Mouse (Mus musculus): Measurements from ENCODE around the gene Lrrc8c. TPM values are rescaled to one million over a fixed set of nuclear protein-coding genes. Genes with fewer than 3 reads are reported as not detected.

Lrrc8c gene
- total RNA-seq (2015; ENCODE audit: low replicate concordance) (64.2 and 74.2 TPM in 2 replicates), total RNA-seq (2017; ENCODE audit: low replicate concordance) (19.6 and 22.8 TPM in 2 replicates)

DNA sequence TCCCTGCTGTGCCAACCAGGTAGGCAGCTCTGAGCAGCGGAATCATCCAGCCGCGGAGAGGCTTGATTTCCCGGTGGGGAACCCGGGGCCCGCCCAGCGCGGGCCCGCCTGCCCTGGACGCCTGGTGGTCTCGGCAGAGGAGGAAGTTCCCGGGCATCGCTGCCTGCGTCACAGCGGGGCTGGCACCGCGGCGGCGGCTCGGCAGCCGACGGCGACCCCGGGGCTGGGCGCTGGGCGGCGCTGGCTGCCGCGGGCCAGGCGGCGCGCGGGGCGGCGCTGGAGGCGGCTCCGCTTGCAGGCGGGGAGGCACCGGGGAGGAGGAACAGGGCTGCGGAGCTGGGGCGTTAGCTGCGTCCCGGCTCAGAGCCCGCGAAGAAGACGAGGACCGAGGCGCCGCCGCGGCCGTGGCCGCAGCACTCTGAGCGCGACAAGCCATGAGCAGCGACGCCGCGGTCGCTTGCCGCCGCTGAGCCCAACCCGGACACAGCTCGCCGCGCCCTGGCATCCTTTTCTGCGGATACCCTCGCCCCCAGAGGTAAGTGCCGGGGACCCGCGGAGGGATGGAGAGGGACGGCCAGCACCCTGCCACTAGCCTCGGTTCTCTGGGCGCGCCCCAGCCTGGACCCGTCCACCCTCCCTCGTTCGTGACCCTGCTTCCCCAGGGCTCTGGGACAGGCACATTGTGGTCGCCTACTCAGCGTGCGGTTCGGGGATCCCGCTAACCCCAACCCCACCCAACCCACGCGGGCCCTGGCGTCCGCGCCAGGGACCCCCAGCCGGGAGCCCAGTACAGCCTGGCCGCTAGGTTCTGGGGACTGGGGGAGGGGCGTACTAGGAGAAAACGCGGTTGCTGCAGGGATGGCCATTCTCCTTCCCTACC lies at the start of gene Lrrc8c:
Lrrc8c (plus strand) TSS at position 293 of the 880 bp plus-strand sequence.
- ATAC-seq (replicated peaks; ENCODE audit: low FRiP score, poor library complexity, severe bottlenecking), result peak; percentile 81

DNA sequence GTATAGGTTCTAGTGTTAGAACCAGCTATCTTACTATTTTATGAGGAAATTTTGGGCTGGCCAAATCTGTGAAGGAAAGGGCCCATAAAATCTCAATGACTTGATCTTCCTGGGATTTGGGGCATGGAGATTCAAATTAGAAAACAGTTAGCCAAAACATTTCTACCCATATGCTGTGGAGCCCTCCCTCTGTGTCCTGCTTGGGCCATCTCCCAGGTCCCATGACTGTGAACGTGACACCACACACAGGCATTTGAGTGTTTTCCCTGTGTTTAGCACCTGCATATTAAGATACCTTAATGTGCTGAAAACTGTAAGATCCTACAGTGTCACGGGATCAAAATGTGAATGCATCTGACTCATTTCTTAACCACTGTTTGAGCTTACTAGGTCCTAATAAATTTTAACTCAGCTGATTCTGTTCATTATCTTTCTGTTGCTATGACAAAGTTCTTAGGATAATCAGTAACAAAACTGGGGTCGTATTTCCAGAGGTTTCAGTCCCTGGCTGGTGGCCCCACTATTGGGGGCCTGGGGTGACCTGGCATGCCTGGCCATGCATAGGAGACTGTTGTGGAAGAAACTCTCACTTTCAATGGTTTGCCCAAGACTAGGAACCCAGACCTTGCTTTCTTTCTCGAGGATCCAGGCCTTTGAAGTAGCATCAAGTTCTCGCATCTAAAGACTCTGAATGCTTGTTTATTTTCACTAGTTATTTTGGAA lies 46.0 kb upstream of the Lrrc8c start:
- ATAC-seq (replicated peaks; ENCODE audit: low FRiP score, poor library complexity, severe bottlenecking), result no peak

DNA sequence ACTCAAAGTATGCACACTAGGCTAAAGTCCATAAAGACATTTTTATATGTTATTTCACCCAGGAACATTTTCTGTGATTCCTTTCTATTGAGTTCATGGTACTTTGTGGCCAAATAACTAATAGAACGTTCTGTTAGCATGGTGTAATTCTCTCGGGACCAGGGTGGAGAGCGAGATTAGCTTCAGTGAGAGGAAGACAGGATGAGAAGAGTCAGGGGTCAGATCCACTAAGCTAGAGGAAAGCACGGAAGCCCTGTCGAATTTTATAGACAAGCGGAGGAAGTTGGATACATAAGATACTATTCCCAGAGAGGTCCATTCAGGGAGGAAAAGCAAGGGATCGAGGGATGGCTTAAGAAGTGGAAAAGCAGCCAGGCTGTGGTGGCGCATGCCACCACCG lies 41.7 kb upstream of the Lrrc8c start:
- ATAC-seq (replicated peaks; ENCODE audit: low FRiP score, poor library complexity, severe bottlenecking), result no peak

DNA sequence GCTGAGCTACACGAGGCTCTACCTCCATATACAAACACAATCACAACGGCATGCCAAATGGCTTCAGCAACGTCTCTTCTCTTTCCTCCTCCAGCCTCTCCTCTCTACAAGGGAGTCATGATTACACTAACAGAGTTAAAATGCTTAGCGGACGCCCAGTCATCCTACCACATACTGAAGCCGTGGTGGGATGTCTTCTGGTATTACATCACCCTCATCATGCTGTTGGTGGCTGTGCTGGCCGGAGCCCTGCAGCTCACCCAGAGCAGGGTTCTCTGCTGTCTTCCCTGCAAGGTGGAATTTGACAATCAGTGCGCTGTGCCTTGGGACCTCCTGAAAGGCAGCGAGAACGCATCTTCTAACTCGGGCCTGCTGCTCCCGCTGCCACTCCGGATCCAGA lies 39.5 kb upstream of the Lrrc8c start:
- ATAC-seq (replicated peaks; ENCODE audit: low FRiP score, poor library complexity, severe bottlenecking), result no peak

DNA sequence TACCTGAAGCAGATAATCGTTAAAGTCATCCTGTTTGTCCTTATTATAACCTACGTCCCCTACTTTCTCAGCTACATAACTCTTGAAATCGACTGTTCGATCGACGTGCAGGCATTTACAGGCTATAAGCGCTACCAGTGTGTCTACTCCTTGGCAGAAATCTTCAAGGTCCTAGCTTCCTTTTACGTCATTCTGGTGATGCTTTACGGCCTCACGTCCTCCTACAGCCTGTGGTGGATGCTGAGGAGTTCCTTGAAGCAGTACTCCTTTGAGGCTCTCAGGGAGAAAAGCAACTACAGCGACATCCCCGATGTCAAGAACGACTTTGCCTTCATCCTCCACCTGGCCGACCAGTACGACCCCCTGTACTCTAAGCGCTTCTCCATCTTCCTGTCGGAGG lies 38.6 kb upstream of the Lrrc8c start:
- ATAC-seq (replicated peaks; ENCODE audit: low FRiP score, poor library complexity, severe bottlenecking), result no peak

DNA sequence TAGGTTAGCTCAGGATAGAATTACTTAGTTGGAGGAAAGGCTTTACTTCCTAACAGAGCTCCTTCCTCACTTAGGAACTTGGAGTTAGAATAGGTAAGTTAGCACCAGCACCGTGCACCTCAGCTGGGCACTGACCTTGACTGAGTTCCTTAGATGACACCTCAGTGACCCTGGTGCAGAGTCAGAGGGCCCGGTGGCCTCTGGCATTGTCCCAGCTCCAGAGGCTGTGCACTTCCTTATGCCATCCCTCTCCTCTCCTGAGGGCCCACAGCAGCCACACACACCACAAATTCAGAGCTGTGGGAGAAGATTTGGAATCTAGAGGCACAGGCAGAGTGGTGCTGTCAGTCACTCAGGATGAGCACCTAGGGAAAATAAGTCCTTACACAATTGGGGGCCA lies 35.6 kb upstream of the Lrrc8c start:
- no peak for ATAC-seq (replicated peaks; ENCODE audit: low FRiP score, poor library complexity, severe bottlenecking)

DNA sequence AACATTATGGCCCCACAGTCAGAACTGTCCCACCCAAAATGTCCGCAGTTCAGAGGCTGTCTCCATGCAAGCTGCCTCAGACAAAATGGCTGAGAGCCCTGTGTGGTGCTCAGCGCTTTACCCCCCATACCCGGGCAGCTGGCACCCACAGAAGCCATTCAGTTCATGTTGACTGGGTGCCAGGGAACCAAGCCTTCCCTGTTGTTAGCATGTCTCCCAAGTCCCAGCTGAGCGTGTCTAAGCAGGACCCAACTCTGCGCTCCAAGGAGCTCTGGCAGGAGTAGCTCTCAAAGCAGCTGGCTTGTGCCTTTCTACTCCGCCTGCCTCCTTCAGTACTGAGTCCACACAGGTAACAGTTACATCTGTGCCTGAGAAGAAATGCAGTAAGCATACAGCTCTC lies 34.9 kb upstream of the Lrrc8c start:
- ATAC-seq (replicated peaks; ENCODE audit: low FRiP score, poor library complexity, severe bottlenecking), result no peak

DNA sequence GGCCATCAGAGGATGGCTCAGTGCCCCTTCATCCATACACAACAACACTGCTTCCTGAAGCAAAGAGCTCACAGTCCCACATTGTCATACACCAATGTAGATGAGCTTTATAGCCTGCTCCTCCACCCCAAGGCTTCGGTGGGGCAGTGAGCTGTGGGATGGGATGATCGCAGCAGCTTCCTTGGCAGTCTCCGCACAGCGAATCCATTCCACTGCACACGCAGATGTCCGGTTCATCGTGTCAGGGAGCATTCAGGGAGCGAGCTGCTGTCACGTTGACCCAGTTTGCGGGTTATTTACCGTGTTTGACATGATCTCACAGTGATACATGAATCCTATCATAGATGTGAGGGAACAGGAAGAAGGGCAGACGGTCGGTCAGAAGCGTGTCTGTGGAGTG lies 34.3 kb upstream of the Lrrc8c start:
- no peak for ATAC-seq (replicated peaks; ENCODE audit: low FRiP score, poor library complexity, severe bottlenecking)

DNA sequence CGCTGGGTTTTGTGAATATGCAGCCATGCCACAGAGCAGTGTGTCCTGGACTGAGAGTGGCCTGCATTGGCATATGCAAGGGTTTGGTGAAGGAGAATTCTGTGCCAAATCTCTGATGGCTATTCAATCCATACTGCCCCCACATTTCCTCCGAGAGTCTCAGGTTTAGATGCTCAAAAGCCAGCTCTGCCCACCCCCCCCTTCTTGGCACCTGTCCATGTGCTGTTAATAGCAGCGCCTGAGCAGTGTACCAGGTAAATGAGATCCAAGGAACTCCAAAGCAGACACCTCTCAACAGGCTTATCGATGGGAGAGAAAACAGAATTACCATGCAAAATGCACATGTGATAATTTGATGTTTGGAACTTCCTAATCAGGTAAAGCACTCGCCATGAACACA lies 29.0 kb upstream of the Lrrc8c start:
- no peak for ATAC-seq (replicated peaks; ENCODE audit: low FRiP score, poor library complexity, severe bottlenecking)

DNA sequence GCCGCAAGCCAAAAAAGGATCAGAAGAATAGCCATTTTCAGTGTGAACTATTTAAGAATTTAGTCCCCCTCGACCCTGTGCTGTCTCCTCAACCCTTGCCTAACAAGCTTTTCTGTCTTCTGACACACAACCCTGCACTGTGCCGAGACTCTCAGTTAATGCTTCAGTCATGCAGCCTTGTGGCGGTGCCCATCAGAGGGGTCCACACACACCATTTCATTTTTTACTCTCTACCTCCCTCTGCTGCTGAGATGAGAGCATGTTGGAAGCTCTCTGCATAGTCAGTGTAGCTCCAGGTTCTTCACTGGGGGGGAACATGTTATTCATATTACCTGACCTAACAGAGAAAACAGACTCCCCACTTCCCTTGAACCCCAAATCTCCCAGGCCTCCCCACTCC lies 27.8 kb upstream of the Lrrc8c start:
- no peak for ATAC-seq (replicated peaks; ENCODE audit: low FRiP score, poor library complexity, severe bottlenecking)

DNA sequence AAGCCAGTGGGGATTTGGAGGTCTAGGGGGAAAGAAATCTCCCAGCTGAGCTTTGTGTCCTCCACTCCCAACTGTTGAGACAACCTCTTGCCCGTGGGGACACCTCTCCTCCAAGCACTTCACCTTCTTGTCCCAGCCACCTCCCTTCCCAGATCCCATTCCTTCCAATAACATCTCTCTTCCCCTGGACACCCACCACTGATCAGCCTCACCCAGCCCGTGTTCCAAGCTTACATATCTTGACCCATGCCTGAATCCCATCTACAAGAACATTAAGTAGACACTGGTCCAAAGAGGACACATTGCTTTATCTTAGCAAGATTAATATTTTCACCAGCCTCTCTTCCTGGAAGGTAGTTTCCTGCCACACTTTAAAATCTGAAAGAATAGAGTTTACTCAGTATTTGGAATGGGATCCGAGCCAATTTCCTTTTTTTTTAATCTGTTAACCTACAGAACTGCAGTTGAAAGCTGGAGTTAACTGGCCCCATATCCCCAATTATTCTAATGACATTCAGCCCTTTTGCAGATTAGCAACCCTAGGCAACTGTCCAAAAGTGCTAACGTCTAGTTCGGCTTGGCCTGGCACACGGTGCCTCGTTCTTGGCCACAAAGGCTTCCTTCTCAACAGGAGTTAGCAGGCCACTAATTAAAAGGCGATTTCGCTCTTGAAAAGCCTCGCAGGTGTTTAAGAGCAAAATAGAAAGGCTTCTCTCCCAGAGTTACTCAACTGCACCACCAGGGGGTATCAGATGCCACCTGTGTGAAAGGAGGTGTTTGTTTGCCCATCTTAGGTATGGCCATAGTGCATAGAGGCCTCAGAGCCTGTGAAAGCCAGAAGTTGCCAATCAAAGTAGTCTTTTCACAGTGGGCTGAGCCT lies 26.6 kb upstream of the Lrrc8c start:
- no peak; the same call in 1 of the 2 replicates for ATAC-seq (replicated peaks; ENCODE audit: low FRiP score, poor library complexity, severe bottlenecking)

DNA sequence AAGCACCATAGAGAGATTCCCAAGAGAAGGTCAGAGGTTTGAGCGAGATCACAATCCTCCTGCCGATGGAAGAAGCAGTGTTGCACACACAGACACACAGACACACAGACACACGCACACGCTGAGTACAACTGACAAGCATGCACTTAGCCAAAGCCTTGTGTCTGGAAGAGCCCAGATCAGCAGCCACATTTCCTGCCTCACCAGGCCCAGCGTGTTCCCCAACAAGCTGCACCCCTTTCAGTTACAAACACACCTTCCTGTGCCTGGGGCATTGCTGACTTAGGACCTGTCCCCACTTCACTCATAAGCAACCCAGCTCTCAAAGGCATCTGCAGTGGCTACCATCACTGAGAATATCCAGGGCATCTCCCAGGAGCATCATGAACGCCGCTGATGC lies 25.8 kb upstream of the Lrrc8c start:
- ATAC-seq (replicated peaks; ENCODE audit: low FRiP score, poor library complexity, severe bottlenecking), result no peak

DNA sequence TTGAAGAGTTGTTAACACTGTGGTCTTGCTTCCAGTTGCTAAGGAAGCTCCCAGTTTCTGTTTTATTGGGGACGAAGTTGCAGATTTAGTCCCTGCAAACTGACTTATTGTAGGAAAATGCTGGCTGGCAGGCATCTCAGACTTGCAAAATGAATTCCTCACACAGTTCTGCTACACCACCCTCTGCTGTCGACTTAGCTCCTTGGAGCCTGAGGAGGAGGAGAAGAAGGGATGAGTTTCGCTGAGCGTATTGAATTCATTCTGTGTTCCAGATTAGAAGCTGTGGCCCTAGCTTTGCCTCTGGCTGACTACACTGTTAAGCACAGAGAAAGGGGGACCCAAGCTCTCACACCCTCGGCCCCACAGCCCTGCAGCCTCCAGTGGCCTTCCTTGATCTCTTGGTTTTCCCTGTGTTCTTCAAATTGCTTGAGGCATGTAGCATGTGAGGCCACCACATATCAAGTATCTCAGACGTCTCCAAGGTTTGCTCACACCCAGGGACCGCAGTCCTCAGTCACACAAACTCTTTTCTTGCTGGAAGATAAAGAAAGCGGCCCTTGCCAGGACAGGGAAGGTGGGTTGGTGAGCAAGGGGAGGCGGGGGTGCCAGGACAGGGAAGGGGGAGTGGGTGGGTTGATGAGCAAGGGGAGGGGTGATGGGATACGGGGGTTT lies 24.8 kb upstream of the Lrrc8c start:
- ATAC-seq (replicated peaks; ENCODE audit: low FRiP score, poor library complexity, severe bottlenecking), result no peak

DNA sequence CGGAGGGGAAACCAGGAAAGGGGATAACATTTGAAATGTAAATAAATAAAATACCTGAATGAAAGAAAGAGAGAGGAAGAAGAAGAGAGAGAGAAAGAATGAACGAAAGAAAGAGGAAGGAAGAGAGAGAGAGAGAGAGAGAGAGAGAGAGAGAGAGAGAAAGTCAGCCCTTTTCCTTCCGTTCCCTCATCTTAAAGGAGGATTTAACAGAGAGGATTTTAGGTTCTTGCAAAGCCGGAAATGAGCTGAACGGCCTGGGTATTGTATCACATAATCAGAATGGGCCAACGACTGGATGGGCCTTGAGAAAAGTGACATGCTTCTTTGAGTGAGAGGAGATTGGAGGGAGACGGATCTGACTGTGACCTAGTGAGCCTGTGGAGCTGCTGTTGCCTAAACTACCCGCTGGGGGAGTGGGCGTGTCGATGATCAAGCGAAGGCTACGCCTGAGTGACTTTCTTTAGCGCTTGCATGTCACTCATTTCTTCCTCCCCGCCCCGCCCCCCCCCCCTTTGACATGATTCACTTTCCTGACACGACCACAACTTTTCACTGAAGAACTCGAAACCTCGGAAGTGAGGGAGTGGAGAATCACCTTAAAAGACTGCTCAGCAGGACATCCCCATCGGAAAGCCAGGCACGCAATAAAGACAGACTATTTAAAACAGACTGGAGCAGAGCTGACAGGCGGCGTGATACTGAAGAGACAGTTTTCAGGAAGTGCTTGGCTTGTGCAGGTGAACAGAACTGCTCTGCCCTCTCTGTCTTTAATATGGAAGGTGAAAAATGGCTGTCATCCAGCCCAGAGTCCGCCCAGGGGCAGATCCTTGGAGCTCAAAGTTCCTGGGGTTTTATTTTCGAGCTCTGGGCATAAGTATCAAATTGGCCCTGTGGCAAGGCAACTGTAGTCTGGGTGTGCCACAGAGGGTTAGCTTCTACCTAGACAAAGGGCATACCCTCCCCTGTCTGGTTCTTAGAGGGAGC lies 24.0 kb upstream of the Lrrc8c start:
- ATAC-seq (replicated peaks; ENCODE audit: low FRiP score, poor library complexity, severe bottlenecking), result peak; percentile 70

DNA sequence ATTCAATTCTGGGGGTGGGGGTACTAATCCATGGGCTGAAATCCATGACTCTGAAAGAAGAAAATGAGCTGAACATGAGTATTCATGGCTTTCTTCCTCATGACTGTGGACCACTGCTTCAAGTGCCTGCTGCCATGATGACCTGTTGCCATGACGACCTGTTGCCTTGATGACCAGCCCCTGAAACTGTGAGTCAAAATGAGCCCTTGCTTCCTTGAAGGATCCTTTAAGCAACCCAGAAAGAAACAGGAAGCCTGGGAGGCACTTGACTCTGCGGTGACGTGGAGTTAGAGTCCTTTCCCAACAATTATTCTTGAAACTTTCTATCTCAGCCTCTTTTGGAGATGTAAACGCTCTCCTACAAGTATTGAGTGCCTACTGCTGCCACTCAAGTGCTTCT lies 23.1 kb upstream of the Lrrc8c start:
- ATAC-seq (replicated peaks; ENCODE audit: low FRiP score, poor library complexity, severe bottlenecking), result no peak

DNA sequence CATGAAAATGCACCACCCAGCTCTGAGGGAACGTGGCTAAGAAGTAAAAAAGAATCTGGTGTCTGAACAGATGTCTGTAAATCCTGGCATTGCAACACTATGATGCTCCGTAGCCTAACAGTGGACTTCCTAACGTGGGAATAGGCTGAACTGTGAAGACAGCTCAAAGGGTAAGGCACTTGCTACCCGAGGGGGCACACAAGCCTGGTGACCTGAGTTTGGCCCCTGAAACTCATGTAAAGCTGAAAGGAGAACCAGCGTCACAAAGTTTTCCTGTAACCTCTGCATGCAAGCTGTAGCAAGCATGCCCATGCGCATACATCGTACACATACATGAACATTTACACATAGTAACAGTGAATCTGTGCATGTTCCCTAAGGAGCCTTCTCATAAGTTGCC lies 22.6 kb upstream of the Lrrc8c start:
- no peak for ATAC-seq (replicated peaks; ENCODE audit: low FRiP score, poor library complexity, severe bottlenecking)

DNA sequence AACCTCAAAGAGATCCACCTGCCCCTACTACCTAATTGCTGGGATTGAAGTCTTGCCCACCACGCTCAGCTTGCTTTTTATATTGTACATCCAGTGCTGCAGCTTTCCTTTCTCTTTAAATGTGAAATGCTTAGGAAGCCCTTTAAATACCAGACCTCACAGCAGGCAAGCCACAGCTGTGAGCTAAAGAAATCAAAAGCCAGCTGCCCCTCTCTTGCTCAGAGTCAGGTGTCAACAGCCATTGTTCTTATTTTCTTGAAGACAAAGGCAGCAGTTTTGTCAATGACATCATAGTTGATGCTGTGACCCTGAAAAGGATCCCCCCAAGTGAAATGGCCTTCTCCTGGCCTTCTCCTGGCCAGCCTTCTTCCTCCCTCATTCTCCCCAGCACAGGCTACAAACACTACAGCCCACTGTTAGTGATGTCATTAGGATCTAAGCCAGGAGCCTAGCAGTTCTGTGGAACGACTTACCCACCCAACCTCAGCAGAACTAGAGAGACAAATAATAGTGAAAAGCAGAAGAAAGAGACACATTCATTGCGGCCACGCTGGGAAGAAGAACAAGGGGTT lies 20.7 kb upstream of the Lrrc8c start:
- ATAC-seq (replicated peaks; ENCODE audit: low FRiP score, poor library complexity, severe bottlenecking), result no peak

DNA sequence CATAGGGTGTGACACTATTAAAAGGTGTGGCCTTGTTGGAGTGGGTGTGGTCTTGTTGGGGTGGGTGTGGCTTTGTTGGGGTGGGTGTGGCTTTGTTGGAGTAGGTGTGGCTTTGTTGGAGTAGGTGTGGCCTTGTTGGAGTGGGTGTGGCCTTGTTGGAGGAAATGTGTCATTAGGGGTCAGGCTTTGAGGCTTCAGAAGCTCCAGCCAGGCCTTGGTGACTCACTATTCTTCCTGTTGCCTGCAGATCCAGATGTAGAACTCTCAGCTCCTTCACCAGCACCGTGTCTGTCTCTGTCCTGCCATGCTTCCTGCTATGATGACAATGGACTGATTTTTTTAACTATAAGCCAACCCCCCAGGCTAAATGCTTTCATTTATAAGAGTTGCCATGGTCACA lies 19.8 kb upstream of the Lrrc8c start:
- ATAC-seq (replicated peaks; ENCODE audit: low FRiP score, poor library complexity, severe bottlenecking), result no peak
